Mouse (Mus musculus): ENCODE measurements at regions not wholly inside any gene's neighbourhood (a gene's known extent, or its start where the extent isn't known, plus 50 kb on each side); places are given as distances from the start of the nearest gene placed in this dataset.
"Not testable (repeated sequence)": the region's sequence is repeated elsewhere in the genome, so short reads cannot be mapped to it uniquely, and the experiment has no call there.

DNA sequence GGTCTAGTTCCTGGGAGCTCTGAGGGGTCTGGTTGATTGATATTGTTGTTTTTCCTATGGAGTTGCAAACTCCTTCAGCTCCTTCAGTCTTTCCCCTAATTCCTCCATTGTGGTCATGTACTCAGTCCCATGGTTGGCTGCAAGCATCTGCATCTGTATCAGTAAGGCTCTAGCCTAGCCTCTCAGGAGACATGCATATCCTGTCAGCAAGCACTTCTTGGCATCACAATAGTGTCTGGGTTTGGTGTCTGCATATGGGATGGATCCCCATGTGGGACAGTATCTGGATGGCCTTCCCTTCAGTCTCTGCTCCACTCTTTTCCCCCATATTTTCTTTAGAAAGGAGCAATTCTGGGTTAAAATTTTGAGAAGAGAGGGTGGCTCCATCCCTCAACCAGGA lies 205.7 kb upstream of the Tmprss15 start:
- H3K9me3 ChIP-seq; H3K4me3 ChIP-seq; H3K27me3 ChIP-seq (replicated peaks); H3K4me2 ChIP-seq; H3K4me1 ChIP-seq; ATAC-seq (replicated peaks); H3K27ac ChIP-seq; H3K9ac ChIP-seq; H3K36me3 ChIP-seq (replicated peaks): not testable (repeated sequence)

GRCm38 (mm10) chr16:79279006-79279405 lies 188.1 kb upstream of the Tmprss15 start:
- Histone ChIP-seq H3K9ac (no peak overlapping the region), H3K4me2 (no peak overlapping the region), H3K36me3 (replicated peaks) (no peaks in the 10 kb centered on the region), H3K4me1 (no peaks in the 10 kb centered on the region), H3K4me3 (no peak overlapping the region), H3K9me3 (no peaks in the 10 kb centered on the region), H3K27me3 (replicated peaks) (no peaks in the 10 kb centered on the region), H3K27ac (no peak overlapping the region)
- ATAC-seq (replicated peaks), result no peak
- WGBS, result 94% methylated on average over 2 of the region's 2 CpGs

GRCm38 (mm10) chr16:79256525-79256924 lies 165.6 kb upstream of the Tmprss15 start:
- 97% methylated on average over 1 of the region's 1 CpGs for WGBS
- H3K36me3 ChIP-seq (replicated peaks), result no peaks in the 10 kb centered on the region
- no peak overlapping the region for H3K4me3 ChIP-seq
- no peaks in the 10 kb centered on the region for H3K27me3 ChIP-seq (replicated peaks)
- H3K27ac ChIP-seq, result no peak overlapping the region
- no peaks in the 10 kb centered on the region for H3K9me3 ChIP-seq
- H3K4me1 ChIP-seq, result no peaks in the 10 kb centered on the region
- H3K9ac ChIP-seq, result no peak overlapping the region
- ATAC-seq (replicated peaks), result no peak
- no peak overlapping the region for H3K4me2 ChIP-seq

DNA sequence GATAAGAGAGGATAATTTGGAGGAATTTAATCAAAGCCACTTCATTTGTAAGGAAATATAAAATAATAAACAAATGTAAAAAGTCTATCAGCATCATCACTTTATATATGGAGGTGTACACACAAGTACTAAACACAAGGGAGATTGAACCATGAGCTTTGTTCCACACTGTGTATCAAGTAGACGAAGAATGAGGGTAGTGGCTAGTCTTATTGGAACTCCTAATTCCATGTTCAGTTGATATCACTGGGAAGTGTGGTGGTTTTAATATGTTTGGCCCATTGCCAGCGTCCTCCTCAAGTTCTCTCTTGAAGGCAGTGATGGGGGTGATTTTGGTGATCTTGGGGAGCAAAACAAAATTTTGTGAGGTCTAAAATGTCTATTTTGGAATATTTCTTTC lies 165.2 kb upstream of the Tmprss15 start:
- Histone ChIP-seq H3K4me1 (no peaks in the 10 kb centered on the region), H3K36me3 (replicated peaks) (no peaks in the 10 kb centered on the region), H3K27me3 (replicated peaks) (no peaks in the 10 kb centered on the region), H3K27ac (no peak overlapping the region), H3K9me3 (no peaks in the 10 kb centered on the region), H3K9ac (no peak overlapping the region), H3K4me2 (no peak overlapping the region), H3K4me3 (no peak overlapping the region)
- WGBS, result 21% methylated on average over 2 of the region's 2 CpGs
- ATAC-seq (replicated peaks), result no peak

DNA sequence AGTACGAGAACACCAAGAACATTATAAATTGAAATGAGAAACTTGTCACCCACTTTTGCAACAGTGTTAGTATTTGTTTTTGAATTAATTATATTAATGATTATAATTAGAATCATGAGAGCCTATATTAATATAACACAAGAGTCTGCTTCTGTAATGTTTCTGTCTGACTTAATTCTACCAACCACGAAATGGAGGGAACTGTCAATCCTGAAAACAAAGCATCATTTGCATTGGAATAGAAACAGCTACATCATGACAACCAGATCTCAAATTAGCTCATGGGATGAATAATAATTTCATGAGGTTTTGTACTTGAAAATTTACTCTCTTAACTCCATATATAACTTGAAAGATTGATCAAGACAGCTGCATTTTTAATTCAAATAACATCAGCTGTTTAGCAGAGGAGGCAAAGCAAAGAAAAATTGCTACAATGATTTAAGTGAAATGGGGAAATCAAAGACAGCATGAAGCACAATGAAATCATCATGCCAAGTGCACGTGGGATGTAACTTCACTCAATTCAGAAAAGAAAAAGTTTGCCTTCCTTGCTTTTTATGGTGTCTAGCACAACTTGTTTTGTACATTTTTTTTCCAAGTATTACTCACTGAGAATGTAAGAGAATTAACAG lies 150.1 kb upstream of the Tmprss15 start:
- H3K27ac ChIP-seq, result no peak overlapping the region
- no peak overlapping the region for H3K9ac ChIP-seq
- H3K4me3 ChIP-seq, result no peak overlapping the region
- no peaks in the 10 kb centered on the region for H3K27me3 ChIP-seq (replicated peaks)
- no peaks in the 10 kb centered on the region for H3K9me3 ChIP-seq
- no peak overlapping the region for H3K4me2 ChIP-seq
- H3K36me3 ChIP-seq (replicated peaks), result no peaks in the 10 kb centered on the region
- 51% methylated on average over 3 of the region's 3 CpGs for WGBS
- H3K4me1 ChIP-seq, result no peaks in the 10 kb centered on the region
- no peak for ATAC-seq (replicated peaks)

DNA sequence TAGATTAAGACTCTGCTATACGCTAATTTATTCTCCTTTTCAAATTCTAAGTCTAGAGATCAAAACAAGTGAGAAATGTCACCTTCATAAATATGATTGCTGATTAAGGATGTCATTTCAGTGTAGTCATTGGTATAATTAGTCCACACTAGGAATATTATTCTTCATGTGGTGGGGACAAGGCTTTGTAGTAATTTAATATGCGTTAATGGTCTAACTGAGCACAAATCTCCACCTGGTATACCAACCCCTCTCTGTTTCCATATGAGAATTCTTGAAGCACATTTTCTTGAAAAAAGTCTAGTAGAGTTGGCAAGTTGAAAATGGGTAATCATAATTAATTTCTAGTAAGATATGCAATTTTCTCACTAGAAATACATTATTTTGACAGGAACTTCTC lies 149.3 kb upstream of the Tmprss15 start:
- Histone ChIP-seq H3K27ac (no peak overlapping the region), H3K27me3 (replicated peaks) (no peaks in the 10 kb centered on the region), H3K4me2 (no peak overlapping the region), H3K9ac (no peak overlapping the region), H3K4me3 (no peak overlapping the region), H3K36me3 (replicated peaks) (no peaks in the 10 kb centered on the region), H3K9me3 (no peaks in the 10 kb centered on the region), H3K4me1 (no peaks in the 10 kb centered on the region)
- no peak for ATAC-seq (replicated peaks)
- WGBS, result 87% methylated on average over 2 of the region's 2 CpGs

DNA sequence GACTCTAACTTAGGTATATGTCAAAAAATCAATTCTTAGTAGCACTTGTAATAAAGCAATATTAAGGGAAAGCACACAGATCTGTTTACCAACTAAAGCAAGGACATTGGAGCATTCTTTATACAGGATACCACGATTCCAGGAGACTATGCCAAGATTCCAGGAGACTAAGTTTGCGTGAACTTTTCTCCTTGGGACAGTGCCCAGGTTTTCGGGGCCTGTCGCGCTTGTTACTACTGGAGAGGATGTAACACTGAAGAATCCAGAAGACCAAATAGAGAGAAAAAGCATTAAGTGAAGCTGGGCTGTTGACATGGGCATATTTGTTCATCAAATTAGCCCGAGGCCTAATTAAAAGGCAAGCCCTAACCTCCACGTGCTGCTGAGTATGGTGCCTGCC lies 100.3 kb upstream of the Tmprss15 start:
- Histone ChIP-seq H3K27me3 (replicated peaks) (no peaks in the 10 kb centered on the region), H3K4me2 (no peak overlapping the region), H3K4me1 (no peaks in the 10 kb centered on the region), H3K36me3 (replicated peaks) (no peaks in the 10 kb centered on the region), H3K9ac (no peak overlapping the region), H3K4me3 (no peak overlapping the region), H3K27ac (no peak overlapping the region), H3K9me3 (no peaks in the 10 kb centered on the region)
- no peak for ATAC-seq (replicated peaks)
- WGBS, result 87% methylated on average over 7 of the region's 7 CpGs

DNA sequence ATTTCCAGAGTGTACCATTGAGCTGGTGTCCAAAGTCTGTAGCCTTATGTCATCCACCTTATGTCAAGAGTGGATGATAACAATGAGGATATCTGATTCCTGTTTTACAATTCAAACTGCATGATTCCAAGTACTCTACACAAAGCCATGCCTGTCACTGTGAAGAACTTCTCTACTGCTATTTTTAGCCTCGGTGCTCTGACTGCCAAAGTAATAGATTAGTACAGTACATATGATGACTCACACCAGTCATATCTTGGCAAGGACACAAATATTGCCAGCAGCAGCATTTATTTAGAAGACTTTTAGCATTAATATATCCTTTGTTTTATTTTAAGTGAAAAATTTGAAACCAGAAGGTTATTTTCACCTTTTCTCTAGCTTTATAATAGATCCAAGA lies 95.6 kb upstream of the Tmprss15 start:
- ATAC-seq (replicated peaks), result no peak
- no peak overlapping the region for H3K4me2 ChIP-seq

GRCm38 (mm10) chr16:79182474-79182873 lies 91.6 kb upstream of the Tmprss15 start:
- 73% methylated on average over 2 of the region's 2 CpGs for WGBS
- H3K9me3 ChIP-seq, result no peaks in the 10 kb centered on the region

More for the DNA sequence above, 95.6 kb upstream of the Tmprss15 start:
- Histone ChIP-seq H3K27me3 (replicated peaks) (no peaks in the 10 kb centered on the region), H3K27ac (no peak overlapping the region), H3K9ac (no peak overlapping the region), H3K4me3 (no peak overlapping the region), H3K9me3 (no peaks in the 10 kb centered on the region), H3K4me1 (no peaks in the 10 kb centered on the region), H3K36me3 (replicated peaks) (no peaks in the 10 kb centered on the region)
- 53% methylated on average over 1 of the region's 1 CpGs for WGBS

GRCm38 (mm10) chr16:79177299-79177999 lies 86.6 kb upstream of the Tmprss15 start:
- no peaks in the 10 kb centered on the region for H3K36me3 ChIP-seq (replicated peaks)
- H3K27me3 ChIP-seq (replicated peaks), result no peaks in the 10 kb centered on the region
- H3K4me2 ChIP-seq, result peak overlapping the region; percentile 49
- ATAC-seq (replicated peaks), result peak; percentile 93
- H3K27ac ChIP-seq, result peak overlapping the region; percentile 70
- peaks cover 11% of the 10 kb centered on the region for H3K4me1 ChIP-seq
- 15% methylated on average over 15 of the region's 15 CpGs for WGBS
- peak overlapping the region; percentile 26 for H3K4me3 ChIP-seq
- no peaks in the 10 kb centered on the region for H3K9me3 ChIP-seq
- H3K9ac ChIP-seq, result peak overlapping the region; percentile 26; the same call in 1 of the 2 replicates

More at GRCm38 (mm10) chr16:79182474-79182873, 91.6 kb upstream of the Tmprss15 start:
- Histone ChIP-seq H3K4me2 (no peak overlapping the region), H3K4me1 (peaks cover 1% of the 10 kb centered on the region), H3K27me3 (replicated peaks) (no peaks in the 10 kb centered on the region), H3K9ac (no peak overlapping the region), H3K27ac (no peak overlapping the region), H3K36me3 (replicated peaks) (no peaks in the 10 kb centered on the region), H3K4me3 (no peak overlapping the region)
- ATAC-seq (replicated peaks), result no peak

- H3K9me3 ChIP-seq, result no peaks in the 10 kb centered on the region
- peak overlapping the region; percentile 26 for H3K4me3 ChIP-seq
- no peaks in the 10 kb centered on the region for H3K27me3 ChIP-seq (replicated peaks)
- 0 out of 2 replicates have a peak overlapping the region, but pooled peaks have one; percentile 26 for H3K9ac ChIP-seq
- H3K36me3 ChIP-seq (replicated peaks), result no peaks in the 10 kb centered on the region
- peaks cover 11% of the 10 kb centered on the region for H3K4me1 ChIP-seq
- 34% methylated on average over 6 of the region's 6 CpGs for WGBS
- ATAC-seq (replicated peaks), result peak; percentile 79
- peak overlapping the region; percentile 70 for H3K27ac ChIP-seq
- H3K4me2 ChIP-seq, result peak overlapping the region; percentile 49
Observed at GRCm38 (mm10) chr16:79176832-79177243, 85.9 kb upstream of the Tmprss15 start.

DNA sequence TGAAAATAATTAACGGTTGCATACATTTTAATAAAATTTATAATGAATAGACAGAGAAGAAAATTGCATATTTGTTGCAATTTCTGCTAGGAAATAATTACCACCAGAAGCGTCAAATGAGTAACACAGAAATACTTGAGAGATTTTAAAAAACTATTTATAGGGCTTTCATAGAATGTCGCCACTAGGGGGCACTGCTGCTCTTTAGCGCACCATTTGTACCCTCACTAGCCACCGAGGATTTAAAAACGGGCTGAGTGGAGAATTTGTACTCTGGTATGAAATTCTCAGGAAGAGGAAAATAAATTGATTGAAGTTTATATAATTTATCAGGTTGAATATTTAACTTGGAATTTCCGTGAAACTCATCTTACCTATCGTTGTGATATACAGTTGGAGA lies 77.3 kb upstream of the Tmprss15 start:
- Histone ChIP-seq H3K4me3 (no peak overlapping the region), H3K4me1 (no peaks in the 10 kb centered on the region), H3K4me2 (no peak overlapping the region), H3K36me3 (replicated peaks) (no peaks in the 10 kb centered on the region), H3K27me3 (replicated peaks) (no peaks in the 10 kb centered on the region), H3K9ac (no peak overlapping the region), H3K9me3 (no peaks in the 10 kb centered on the region), H3K27ac (no peak overlapping the region)
- peak; percentile 78; the same call in 1 of the 2 replicates for ATAC-seq (replicated peaks)
- WGBS, result 14% methylated on average over 8 of the region's 8 CpGs

DNA sequence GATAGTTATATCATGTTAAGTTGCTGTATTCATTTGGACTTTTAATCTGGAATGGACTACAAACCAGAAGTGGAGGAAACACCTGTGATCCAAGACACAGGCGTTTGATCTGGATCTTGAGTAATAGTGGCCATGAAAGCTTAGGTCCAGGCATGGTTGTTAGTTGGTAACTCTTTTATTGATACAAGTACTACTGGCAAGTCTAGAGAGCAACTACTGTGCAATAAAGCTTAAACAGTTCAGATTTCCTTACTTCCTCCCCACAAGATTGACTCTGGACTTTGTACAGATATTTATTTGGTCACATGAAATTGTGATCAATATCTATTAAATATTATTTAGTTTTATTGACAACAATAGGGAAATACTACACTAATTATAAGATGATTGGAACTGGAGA lies 51.9 kb upstream of the Tmprss15 start:
- H3K4me1 ChIP-seq, result no peaks in the 10 kb centered on the region
- H3K9ac ChIP-seq, result no peak overlapping the region
- ATAC-seq (replicated peaks), result no peak
- no peaks in the 10 kb centered on the region for H3K36me3 ChIP-seq (replicated peaks)
- no peak overlapping the region for H3K27ac ChIP-seq
- no peaks in the 10 kb centered on the region for H3K27me3 ChIP-seq (replicated peaks)
- H3K4me3 ChIP-seq, result no peak overlapping the region
- H3K4me2 ChIP-seq, result no peak overlapping the region
- WGBS, result 88% methylated on average over 1 of the region's 1 CpGs
- H3K9me3 ChIP-seq, result no peaks in the 10 kb centered on the region
